Mouse (Mus musculus): ENCODE data around the gene Usp17la.
"Not testable (repeated sequence)": the region's sequence is repeated elsewhere in the genome, so short reads cannot be mapped to it uniquely, and the experiment has no call there.

Usp17la gene

GRCm38 (mm10) chr7:104856709-104857108 is at the start of gene Usp17la:
Gene Usp17la (plus strand): TSS chr7:104857009.
- DNase-seq (ENCODE audit: low read depth, low spot score), result not testable (repeated sequence)

GRCm38 (mm10) chr7:104810335-104810734 is 46.5 kb upstream of the Usp17la start:
- DNase-seq (ENCODE audit: low read depth, low spot score), result not testable (repeated sequence)

GRCm38 (mm10) chr7:104842503-104842902 is 14.3 kb upstream of the Usp17la start, which contains the start of gene Usp17lb:
Gene Usp17lb (minus strand): TSS chr7:104842603.
- DNase-seq (ENCODE audit: low read depth, low spot score), result no peak

- peak; percentile 81 for DNase-seq (ENCODE audit: low read depth, low spot score)
These were observed 13.0 kb upstream of the Usp17la start for GRCm38 (mm10) chr7:104843731-104844287.

GRCm38 (mm10) chr7:104851546-104851945 is 5.3 kb upstream of the Usp17la start:
- peak; percentile 91 for DNase-seq (ENCODE audit: low read depth, low spot score)

GRCm38 (mm10) chr7:104855248-104855750 is 1.5 kb upstream of the Usp17la start:
- peak; percentile 80 for DNase-seq (ENCODE audit: low read depth, low spot score)

- peak; percentile 57 for DNase-seq (ENCODE audit: low read depth, low spot score)
These were observed 874 bp downstream of the Usp17la start for GRCm38 (mm10) chr7:104857683-104858082.

- DNase-seq (ENCODE audit: low read depth, low spot score), result peak; percentile 90
These were observed 4.6 kb downstream of the Usp17la start for GRCm38 (mm10) chr7:104861381-104861780.

GRCm38 (mm10) chr7:104877731-104878130 is 20.9 kb downstream of the Usp17la start, which contains the start of gene Olfr665:
Gene Olfr665 (plus strand): TSS chr7:104878031.
- no peak for DNase-seq (ENCODE audit: low read depth, low spot score)

- no peak for DNase-seq (ENCODE audit: low read depth, low spot score)
These were observed 39.0 kb downstream of the Usp17la start, which contains the start of gene Olfr666 for GRCm38 (mm10) chr7:104895852-104896251. Gene Olfr666 (minus strand): TSS chr7:104895952.

Measured in 3T3-L1 (cell line).